Mouse (Mus musculus): ENCODE measurements around the gene Rab5a.

- TF ChIP-seq CTCF (IDR thresholded peaks at IDR 0.05; ENCODE audit: extremely low read depth, insufficient read length, insufficient replicate concordance, low read depth, low read length) (no peak), POLR2A (IDR thresholded peaks at IDR 0.05; ENCODE audit: low read depth, low read length) (no peak)
Observed at GRCm38 (mm10) chr17:53551306-53552299, 72.6 kb downstream of the Rab5a start.
